Mouse (Mus musculus) forebrain, embryonic 13.5 days (tissue): ENCODE measurements around the gene Trim44. TPM values are rescaled to one million over a fixed set of nuclear protein-coding genes. Genes with fewer than 3 reads are reported as not detected.

Source experiments
- ATAC-seq: fragments of 200-750 bp; cut with Nextera tagmentation; 2 replicates; pipeline ENCODE4 v1.8.0; 2017
- H3K27ac ChIP-seq: fragments of 300-500 bp; sonication (generic); 2 replicates; pipeline ENCODE4 v1.5.1; 2015; ENCODE audit warnings: inconsistent platforms, mild to moderate bottlenecking, moderate library complexity
- H3K27me3 ChIP-seq: fragments of 300-500 bp; sonication (generic); 2 replicates; pipeline ENCODE4 v1.6.1; 2015; ENCODE audit warnings: mild to moderate bottlenecking, inconsistent platforms
- H3K36me3 ChIP-seq: fragments of 300-500 bp; sonication (generic); 2 replicates; pipeline ENCODE4 v1.6.1; 2015; ENCODE audit warnings: mild to moderate bottlenecking, inconsistent platforms; ENCODE audit not compliant: poor library complexity, severe bottlenecking
- H3K4me1 ChIP-seq: fragments of 300-500 bp; sonication (generic); 2 replicates; pipeline ENCODE4 v1.6.1; 2015; ENCODE audit warnings: inconsistent platforms
- H3K4me2 ChIP-seq: fragments of 300-500 bp; sonication (generic); 2 replicates; pipeline ENCODE4 v1.6.1; 2015; ENCODE audit warnings: inconsistent platforms, mild to moderate bottlenecking, moderate library complexity
- H3K4me3 ChIP-seq: fragments of 300-500 bp; sonication (generic); 2 replicates; pipeline ENCODE4 v1.5.1; 2015; ENCODE audit warnings: mild to moderate bottlenecking, inconsistent platforms
- H3K9ac ChIP-seq: fragments of 300-500 bp; sonication (generic); 2 replicates; pipeline ENCODE4 v1.6.1; 2015; ENCODE audit warnings: mild to moderate bottlenecking, inconsistent platforms
- H3K9me3 ChIP-seq: fragments of 300-500 bp; sonication (generic); replicated peaks from 2 replicates; pipeline ENCODE4 v1.6.1; 2016; ENCODE audit warnings: inconsistent platforms
- WGBS: fragments of 180-500 bp; shearing (Covaris S2); methylation state at CpG from one replicate; pipeline ENCODE4 v1.1.7; 2015; 5-methylcytosine and 5-hydroxymethylcytosine counted together
- polyA plus RNA-seq: library from polyadenylated mRNA; unstranded; fragments of >200 nt; fragmentation: Nextera tagmentation; extraction: Ambion mirVana; gene quantifications from 2 replicates; pipeline ENCODE4 v1.2.1, GENCODE M21; 2015

The Trim44 gene
- 32.5 and 36.5 TPM in 2 replicates for polyA plus RNA-seq

DNA sequence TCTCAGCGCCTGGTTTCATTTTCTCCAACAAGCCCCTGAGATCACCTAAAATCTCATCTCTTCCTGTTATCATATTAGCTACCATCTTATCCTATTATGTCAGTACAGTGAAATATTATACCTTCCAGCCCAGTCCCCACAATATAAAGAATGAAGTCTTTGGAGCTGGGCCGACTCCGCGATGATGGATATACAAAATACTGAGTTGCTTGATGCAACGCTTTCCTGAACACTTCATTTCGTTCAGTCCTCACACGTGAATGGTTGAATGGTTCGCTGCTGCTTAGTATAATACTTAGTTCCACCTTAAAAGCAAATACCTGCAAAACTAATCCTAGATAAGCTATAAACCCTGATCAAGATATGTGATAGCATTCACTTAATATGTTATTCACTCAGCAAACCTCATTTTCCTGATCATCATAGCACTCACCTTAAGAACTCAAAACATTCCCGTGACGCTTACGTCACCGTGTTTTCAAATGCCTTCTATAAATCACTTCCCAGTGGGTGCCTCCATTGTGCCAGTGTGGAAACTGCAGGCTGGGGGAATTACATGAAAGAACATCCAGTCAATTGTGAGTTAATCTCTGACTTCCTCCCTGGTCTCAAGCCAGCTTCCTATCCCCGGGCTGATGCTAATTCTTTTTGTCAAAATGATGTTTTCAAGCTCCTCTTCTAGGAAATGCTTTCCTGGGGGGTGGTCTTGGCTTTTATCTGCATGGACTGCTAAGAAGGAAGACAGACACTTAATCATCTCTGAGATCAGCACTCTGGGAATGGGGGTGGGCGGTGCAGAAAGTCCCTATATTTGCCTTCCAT is at the start of gene Trim44:
Gene Trim44 (minus strand): TSS at position 466 of the 822 bp plus-strand sequence.
- H3K9me3 ChIP-seq: no peaks in the 10 kb centered on the region
- H3K4me3 ChIP-seq: no peak within 1 kb of the TSS
- no peak within 1 kb of the TSS for H3K9ac ChIP-seq
- H3K27ac ChIP-seq: no peak within 1 kb of the TSS
- WGBS: 22% methylated on average over 14 of the region's 14 CpGs
- no peaks in the 10 kb centered on the region for H3K36me3 ChIP-seq
- H3K4me2 ChIP-seq: peak within 1 kb of the TSS; percentile 33
- ATAC-seq: peak; percentile 74
- peaks cover 3% of the 10 kb centered on the region for H3K27me3 ChIP-seq
- H3K4me1 ChIP-seq: peaks cover 25% of the 10 kb centered on the region

DNA sequence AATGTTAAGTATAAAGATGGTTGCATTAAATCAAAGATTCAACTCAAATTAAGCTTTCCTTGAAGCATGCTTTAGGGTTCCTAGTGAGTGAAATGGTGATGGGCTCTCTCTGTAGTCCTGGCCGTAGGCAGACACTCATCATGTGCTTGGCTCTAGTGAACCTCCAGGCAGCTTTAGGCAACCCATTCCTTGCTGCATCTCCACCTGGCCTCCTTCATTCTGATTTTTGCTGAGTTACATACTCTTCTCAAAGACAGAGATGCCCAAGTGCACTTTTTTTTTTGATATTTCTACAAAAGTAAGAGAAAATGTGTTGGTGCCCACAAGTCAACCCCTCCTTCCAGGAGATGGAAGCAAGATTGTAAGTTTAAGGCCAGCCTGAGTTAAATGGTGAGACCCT is 47.5 kb upstream of the Trim44 start:
- H3K9me3 ChIP-seq: no peaks in the 10 kb centered on the region
- no peak for ATAC-seq
- H3K36me3 ChIP-seq: no peaks in the 10 kb centered on the region
- H3K4me2 ChIP-seq: no peak overlapping the region
- peaks cover 11% of the 10 kb centered on the region for H3K4me1 ChIP-seq
- H3K9ac ChIP-seq: no peak overlapping the region
- no peak overlapping the region for H3K27ac ChIP-seq
- no peak overlapping the region for H3K4me3 ChIP-seq
- H3K27me3 ChIP-seq: no peaks in the 10 kb centered on the region
- WGBS: 93% methylated on average over 1 of the region's 1 CpGs

DNA sequence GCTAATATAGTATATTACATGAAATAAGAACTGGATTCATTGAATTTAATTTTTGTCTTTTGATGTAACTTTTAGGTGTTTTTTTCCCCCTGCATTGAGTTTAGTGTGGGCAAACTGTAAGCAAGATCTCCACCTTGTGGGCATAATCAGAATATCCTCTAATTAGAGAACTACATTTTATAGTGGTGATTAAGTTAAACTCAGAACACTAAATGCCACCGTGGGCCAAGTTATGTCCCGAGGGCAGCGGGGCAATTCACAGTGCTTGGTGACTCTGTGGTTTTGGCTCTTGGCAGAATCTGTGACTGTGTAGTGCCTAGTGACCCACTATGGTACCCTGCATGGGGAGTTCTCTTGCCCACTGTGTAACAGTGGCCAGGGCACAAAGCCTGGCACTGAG is 45.8 kb upstream of the Trim44 start:
- 22% methylated on average over 3 of the region's 3 CpGs for WGBS
- no peak for ATAC-seq
- H3K4me1 ChIP-seq: peaks cover 23% of the 10 kb centered on the region
- H3K27me3 ChIP-seq: no peaks in the 10 kb centered on the region
- no peaks in the 10 kb centered on the region for H3K9me3 ChIP-seq
- no peak overlapping the region for H3K27ac ChIP-seq
- no peak overlapping the region for H3K9ac ChIP-seq
- H3K4me2 ChIP-seq: no peak overlapping the region
- no peaks in the 10 kb centered on the region for H3K36me3 ChIP-seq
- no peak overlapping the region for H3K4me3 ChIP-seq

DNA sequence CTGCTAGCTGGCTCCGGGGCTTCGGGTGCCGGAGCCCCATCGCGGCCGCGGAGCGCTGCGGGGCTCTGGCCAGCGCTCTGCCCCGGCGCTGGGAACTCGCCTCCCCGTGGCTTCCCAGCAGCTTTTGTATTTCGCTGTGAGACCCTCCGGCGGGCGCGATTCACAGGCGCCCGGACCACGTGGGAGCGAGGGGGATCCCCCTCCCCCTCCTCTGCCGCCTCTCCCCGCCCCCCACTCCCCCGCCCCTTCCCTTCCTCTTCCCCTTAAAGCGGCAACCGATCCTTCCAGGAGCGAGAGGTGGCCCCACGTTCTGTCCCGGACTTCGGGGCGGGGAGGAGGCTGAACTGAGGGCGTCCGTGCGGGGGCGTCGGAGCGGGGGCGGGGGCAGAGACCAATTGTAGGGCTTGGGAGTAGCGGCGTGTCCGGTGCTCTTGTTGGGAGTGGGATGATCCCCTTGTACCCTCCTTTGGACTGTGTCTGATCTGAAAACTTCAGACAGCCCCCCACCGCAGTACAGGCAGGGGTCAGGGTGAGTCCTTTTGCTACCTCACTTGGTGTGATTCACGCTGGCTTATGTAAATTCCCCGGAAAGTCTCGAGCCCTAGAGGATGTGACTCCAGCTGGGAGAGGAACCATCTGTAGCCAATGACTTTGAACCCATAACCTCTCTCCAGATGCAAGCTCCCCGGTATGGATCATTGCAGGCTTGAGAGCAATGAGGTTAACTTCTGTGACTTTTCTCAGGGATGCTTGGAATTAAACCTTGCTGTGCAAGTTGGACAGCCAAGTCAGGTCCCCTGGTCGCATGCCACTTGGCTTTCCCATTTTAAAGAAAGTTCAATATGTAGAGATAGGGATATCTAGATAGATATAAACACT is 44.3 kb upstream of the Trim44 start, which contains the start of gene Fjx1:
Gene Fjx1 (minus strand): TSS at position 829 of the 879 bp plus-strand sequence.
- no peaks in the 10 kb centered on the region for H3K27me3 ChIP-seq
- H3K36me3 ChIP-seq: peaks cover 8% of the 10 kb centered on the region
- H3K4me3 ChIP-seq: peak within 1 kb of the TSS; percentile 90
- H3K9me3 ChIP-seq: no peaks in the 10 kb centered on the region
- H3K27ac ChIP-seq: peak within 1 kb of the TSS; percentile 96
- peak within 1 kb of the TSS; percentile 92 for H3K4me2 ChIP-seq
- peaks cover 34% of the 10 kb centered on the region for H3K4me1 ChIP-seq
- peak within 1 kb of the TSS; percentile 99 for H3K9ac ChIP-seq
- ATAC-seq: peak; percentile 83
- WGBS: 1% methylated on average over 31 of the region's 49 CpGs

DNA sequence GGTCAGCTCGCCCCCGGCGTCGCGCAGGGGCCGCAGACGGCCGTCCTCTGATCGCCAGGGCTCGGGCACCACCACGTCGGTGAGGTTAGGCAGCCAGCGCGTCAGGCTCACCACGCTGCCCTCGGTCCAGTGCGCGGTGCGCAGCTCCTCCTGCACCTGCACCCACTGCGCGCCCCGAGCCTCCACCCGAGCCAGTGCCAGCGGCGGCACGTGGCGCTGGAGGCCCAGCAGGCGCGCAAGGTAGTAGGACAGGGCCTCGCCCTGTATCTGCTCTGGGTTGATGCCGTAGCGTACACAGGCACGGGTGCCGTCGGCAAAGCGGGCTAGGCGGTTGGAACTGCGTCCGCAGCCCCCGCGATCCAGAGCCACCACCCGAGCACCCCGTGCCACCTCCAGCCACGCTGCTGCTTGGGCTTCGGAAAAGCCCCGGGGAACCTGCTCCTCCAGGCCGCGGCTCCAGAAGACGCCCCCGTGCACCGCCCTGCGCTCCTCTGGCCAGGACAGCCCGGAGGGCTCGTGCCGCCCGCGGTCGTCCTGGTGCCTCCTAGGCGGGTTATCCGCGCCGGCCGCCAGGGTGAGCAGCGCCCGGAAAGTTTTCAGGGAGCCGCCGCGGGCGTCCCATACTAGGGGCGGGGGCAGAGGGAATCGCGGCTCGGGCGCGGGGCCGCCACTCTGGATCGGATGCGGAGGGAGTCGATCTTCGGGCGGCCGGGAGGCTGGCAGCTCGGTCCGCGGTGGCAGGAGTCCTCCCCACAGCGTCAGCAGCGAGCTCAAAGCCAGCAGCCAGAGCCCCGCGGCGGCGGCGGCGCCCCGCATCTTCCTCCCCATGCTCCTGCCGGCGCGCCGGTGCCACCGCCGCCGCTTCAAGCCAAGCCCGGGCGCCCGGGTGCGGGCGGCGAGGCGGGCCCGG is 43.4 kb upstream of the Trim44 start:
- H3K9ac ChIP-seq: peak overlapping the region; percentile 99
- under 1% methylated on average over 86 of the region's 109 CpGs for WGBS
- peak overlapping the region; percentile 90 for H3K4me3 ChIP-seq
- H3K9me3 ChIP-seq: no peaks in the 10 kb centered on the region
- ATAC-seq: peak; percentile 61
- H3K27me3 ChIP-seq: no peaks in the 10 kb centered on the region
- H3K27ac ChIP-seq: peak overlapping the region; percentile 96
- H3K36me3 ChIP-seq: peaks cover 14% of the 10 kb centered on the region
- peaks cover 34% of the 10 kb centered on the region for H3K4me1 ChIP-seq
- H3K4me2 ChIP-seq: peak overlapping the region; percentile 92

DNA sequence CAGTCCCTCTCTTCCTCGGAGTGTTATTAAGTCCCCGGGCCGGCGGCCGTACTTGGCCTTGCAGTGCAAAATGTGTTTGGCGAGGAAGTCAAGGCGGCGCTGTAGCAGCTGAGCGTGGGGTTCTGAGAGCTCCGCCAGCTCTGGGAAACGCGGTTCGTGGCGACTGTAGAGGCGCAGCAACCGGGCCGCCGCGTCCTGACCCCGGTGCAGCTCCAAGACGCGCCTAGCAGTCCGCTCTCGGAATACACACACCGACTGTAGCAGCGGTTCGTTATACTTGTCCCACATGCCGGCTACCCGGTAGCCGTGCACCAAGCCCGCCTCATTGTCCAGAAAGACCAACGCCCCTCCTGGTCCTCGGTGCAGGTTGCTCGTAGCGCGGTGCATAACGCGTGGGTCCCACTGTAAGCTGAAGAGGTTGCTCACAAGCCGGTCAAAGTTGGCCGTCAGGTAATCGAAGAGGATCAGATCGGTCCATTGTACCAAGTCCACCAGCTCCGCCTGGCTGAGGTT is 42.7 kb upstream of the Trim44 start:
- H3K36me3 ChIP-seq: peaks cover 14% of the 10 kb centered on the region
- H3K9me3 ChIP-seq: no peaks in the 10 kb centered on the region
- H3K27ac ChIP-seq: peak overlapping the region; percentile 96
- peaks cover 34% of the 10 kb centered on the region for H3K4me1 ChIP-seq
- under 1% methylated on average over 43 of the region's 43 CpGs for WGBS
- peak overlapping the region; percentile 90 for H3K4me3 ChIP-seq
- H3K27me3 ChIP-seq: no peaks in the 10 kb centered on the region
- peak overlapping the region; percentile 99 for H3K9ac ChIP-seq
- peak; percentile 14 for ATAC-seq
- H3K4me2 ChIP-seq: peak overlapping the region; percentile 92

DNA sequence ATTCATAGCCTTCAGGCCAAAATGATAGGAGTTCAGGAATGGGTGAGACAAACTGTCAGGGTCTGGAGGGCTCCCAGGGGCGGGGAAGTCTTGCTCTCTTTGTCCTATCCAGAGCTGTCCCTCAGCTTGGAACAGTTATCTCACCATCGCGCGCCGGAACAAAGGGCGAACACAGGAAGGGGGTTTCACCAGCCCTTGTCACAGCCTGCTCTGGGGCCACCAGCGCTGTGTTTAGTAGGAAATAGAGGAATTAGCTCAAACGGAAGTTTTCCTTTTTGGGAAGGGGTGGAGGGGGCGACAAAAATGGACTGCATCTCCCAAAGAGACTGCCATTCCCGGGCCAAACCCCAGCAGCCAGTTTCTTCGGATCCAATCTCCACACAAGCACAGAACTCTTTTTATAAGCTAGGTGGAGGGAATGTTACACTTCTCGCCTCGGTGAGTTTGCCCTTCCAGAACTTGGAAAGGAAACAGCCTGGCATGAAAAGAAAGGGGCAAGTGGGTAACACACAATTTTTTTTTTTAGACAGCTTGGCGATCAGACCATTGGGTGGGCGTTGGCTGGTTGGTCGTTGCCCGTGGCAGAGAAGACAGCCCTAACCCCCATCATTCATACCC is 42.1 kb upstream of the Trim44 start:
- no peaks in the 10 kb centered on the region for H3K27me3 ChIP-seq
- ATAC-seq: peak; percentile 36; the same call in 1 of the 2 replicates
- WGBS: under 1% methylated on average over 17 of the region's 17 CpGs
- H3K9ac ChIP-seq: peak overlapping the region; percentile 99
- peaks cover 14% of the 10 kb centered on the region for H3K36me3 ChIP-seq
- peak overlapping the region; percentile 96 for H3K27ac ChIP-seq
- H3K4me2 ChIP-seq: peak overlapping the region; percentile 92
- peaks cover 34% of the 10 kb centered on the region for H3K4me1 ChIP-seq
- peak overlapping the region; percentile 90 for H3K4me3 ChIP-seq
- no peaks in the 10 kb centered on the region for H3K9me3 ChIP-seq

DNA sequence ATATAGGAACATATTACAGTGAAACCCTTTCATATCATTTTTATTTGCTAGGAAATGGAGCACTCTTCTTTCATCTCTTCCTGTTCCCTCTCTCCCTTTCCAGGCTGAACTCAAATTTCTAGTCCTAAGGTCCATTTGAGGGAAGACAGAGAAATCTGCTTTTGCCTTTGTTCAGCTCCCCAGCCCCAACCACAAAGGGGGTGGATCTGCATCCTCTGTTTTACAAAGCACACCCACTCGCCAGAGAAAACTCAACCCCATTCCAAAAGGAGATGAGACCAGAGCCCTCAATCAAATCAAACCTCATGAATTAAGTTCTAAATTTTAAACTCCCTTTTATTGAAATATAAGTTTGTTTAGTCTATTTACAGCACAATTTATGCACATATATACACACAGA is 41.4 kb upstream of the Trim44 start:
- Histone ChIP-seq H3K27ac (peak overlapping the region; percentile 57; the same call in 1 of the 2 replicates), H3K36me3 (peaks cover 14% of the 10 kb centered on the region), H3K9me3 (no peaks in the 10 kb centered on the region), H3K4me3 (peak overlapping the region; percentile 90), H3K9ac (peak overlapping the region; percentile 99), H3K4me2 (peak overlapping the region; percentile 92), H3K4me1 (peaks cover 34% of the 10 kb centered on the region), H3K27me3 (no peaks in the 10 kb centered on the region)
- no peak for ATAC-seq
- 11% methylated on average over 1 of the region's 1 CpGs for WGBS

DNA sequence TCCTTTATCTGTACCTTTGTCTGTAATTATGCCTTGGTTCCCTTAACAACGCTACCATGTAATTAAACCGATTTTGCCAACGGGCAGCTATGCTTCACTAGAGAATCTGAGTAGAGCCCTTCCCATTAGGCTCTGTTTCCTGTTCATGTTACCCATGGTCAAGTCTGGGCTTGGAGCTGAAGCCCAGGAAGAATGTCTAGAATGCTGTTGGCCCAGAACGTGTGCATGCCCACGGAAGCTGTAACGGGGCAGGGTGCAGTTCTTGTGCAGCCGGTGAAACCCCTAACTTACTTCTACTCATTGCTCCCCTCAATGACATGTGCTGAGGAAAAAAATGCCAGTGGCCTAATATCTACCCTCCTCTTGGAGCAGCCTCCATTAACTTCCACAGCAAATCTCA is 40.2 kb upstream of the Trim44 start:
- H3K27ac ChIP-seq: no peak overlapping the region
- peaks cover 30% of the 10 kb centered on the region for H3K4me1 ChIP-seq
- no peak for ATAC-seq
- H3K36me3 ChIP-seq: peaks cover 14% of the 10 kb centered on the region
- peak overlapping the region; percentile 92 for H3K4me2 ChIP-seq
- H3K4me3 ChIP-seq: no peak overlapping the region
- no peak overlapping the region for H3K9ac ChIP-seq
- WGBS: 69% methylated on average over 7 of the region's 7 CpGs
- no peaks in the 10 kb centered on the region for H3K27me3 ChIP-seq
- no peaks in the 10 kb centered on the region for H3K9me3 ChIP-seq

DNA sequence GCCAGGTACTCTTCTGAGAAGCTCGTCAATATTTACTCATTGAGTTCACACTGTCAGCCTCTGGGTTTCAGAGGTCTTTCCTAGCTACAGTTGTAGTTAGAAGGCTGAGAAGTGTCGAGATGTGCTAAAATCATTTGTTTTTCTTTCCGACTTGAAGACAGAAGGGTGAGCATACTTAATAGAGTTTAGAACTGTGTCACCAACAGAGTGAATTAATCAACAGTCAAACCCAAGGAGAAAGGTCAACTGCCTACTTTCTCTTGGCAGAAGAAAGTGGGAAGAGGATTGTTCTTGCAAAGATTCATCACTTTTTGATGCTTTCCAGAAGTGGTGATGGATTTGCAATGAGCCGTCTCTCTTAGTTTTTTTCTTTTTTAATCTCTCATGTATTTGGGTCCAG is 39.2 kb upstream of the Trim44 start:
- no peak overlapping the region for H3K4me2 ChIP-seq
- no peak for ATAC-seq
- H3K4me1 ChIP-seq: peaks cover 23% of the 10 kb centered on the region
- no peak overlapping the region for H3K4me3 ChIP-seq
- 91% methylated on average over 4 of the region's 4 CpGs for WGBS
- H3K27me3 ChIP-seq: no peaks in the 10 kb centered on the region
- peaks cover 14% of the 10 kb centered on the region for H3K36me3 ChIP-seq
- H3K9ac ChIP-seq: no peak overlapping the region
- H3K9me3 ChIP-seq: no peaks in the 10 kb centered on the region
- no peak overlapping the region for H3K27ac ChIP-seq
